Mouse (Mus musculus) lung, postnatal 10 days (tissue): ENCODE results near the gene Gm10670.
"Not testable (repeated sequence)": the region's sequence is repeated elsewhere in the genome, so short reads cannot be mapped to it uniquely, and the experiment has no call there.

Experiments used
- DNase-seq: peaks from one replicate; pipeline ENCODE4 v3.0.0; 2021

Gene Gm10670

GRCm38 (mm10) chr7:20474825-20475224, at the start of gene Gm10670:
Gene Gm10670 (minus strand): TSS chr7:20474925.
- DNase-seq = not testable (repeated sequence)

- not testable (repeated sequence) for DNase-seq
These were observed 35.7 kb upstream of the Gm10670 start, which contains the start of gene Vmn1r103 for GRCm38 (mm10) chr7:20510434-20510833. Gene Vmn1r103 (minus strand): TSS chr7:20510534.

GRCm38 (mm10) chr7:20442493-20442892, 32.2 kb downstream of the Gm10670 start, which contains the start of gene Vmn1r101:
Gene Vmn1r101 (minus strand): TSS chr7:20442593.
- DNase-seq = not testable (repeated sequence)
